Mouse (Mus musculus) cerebellum, adult 11-12 months (tissue): ENCODE measurements at regions not wholly inside any gene's neighbourhood (a gene's known extent, or its start where the extent isn't known, plus 50 kb on each side); places are given as distances from the start of the nearest gene placed in this dataset.

ENCODE experiments used
- DNase-seq: peaks from one replicate; pipeline ENCODE4 v3.0.0; 2022

DNA sequence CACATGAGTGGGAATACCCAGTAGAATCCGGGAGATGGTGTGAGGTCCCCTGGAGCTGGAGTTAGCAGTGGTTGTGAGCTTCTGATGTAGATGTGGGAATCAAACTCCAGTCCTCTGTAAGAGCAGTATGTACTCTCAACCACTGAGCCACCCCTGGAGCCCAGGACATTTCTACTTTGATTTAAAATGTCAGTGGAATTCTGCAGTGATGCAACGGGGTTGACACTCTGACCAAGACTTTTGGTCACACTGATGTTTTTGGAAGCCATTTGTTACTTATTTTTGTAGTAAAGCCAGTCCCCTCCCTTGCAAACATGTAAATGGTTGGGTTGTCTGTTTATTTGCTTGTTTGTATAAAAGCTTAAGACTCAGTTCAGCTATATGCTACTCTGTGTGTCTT lies 53.6 kb upstream of the Bcl6 start:
- DNase-seq: no peak

DNA sequence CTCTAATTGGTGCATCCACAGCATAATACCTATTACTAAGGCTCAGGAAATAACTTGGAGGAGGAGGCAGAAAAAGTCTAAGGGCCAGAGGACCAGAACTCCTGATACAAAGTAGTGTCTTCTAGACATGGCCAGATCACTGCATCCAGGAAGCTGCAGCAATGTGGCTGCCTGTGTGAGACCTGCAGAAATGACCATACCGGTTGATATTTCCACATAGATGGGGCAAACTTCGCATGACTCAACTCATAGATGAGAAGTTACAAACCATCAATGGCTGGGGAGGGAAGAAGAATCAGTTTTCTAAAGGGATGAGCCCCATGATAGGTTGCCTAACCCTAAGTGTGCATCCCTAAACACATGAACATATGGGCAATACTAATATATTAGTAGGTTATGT lies 52.8 kb upstream of the Bcl6 start:
- DNase-seq: no peak

DNA sequence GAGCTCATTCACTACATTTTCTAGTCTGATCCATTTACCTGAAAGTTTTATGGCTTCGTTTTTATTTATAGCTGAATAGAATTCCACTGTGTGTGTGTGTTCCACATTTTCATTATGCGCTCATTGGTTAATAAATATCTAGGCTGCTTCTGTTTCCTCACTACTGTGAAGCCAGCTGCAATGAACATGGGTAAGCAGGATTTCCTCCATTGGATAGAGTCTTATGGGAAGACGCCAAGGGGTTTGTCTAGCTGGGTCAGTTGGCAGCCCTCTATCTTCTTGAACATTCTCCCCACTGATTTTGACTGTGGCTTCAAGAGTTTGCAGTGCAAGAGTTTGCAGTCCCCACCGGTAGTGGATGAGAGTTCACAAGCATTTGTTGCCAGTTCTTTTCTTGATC lies 51.1 kb upstream of the Bcl6 start:
- DNase-seq: no peak
